Mouse (Mus musculus) embryonic stem cell, embryonic (primary cell): ENCODE measurements at regions not wholly inside any gene's neighbourhood (a gene's known extent, or its start where the extent isn't known, plus 50 kb on each side); places are given as distances from the start of the nearest gene placed in this dataset.
"Not testable (repeated sequence)": the region's sequence is repeated elsewhere in the genome, so short reads cannot be mapped to it uniquely, and the experiment has no call there.

Experiments used
- CTCF ChIA-PET, 4 experiments: fragments of 300-600 bp in 2 of 4; fragments of 350-600 bp in 2 of 4; sonication (Branson Sonifier 250); formaldehyde crosslinking; loops; one replicate each; lab custom pipeline; 2022; ENCODE audit warnings: inconsistent platforms in 2 of 4; lab: Charles Lee
- POLR2A ChIA-PET, 4 experiments: fragments of 300-600 bp in 2 of 4; fragments of 350-600 bp in 2 of 4; sonication (Branson Sonifier 250); formaldehyde crosslinking; loops; one replicate each; lab custom pipeline; 2022; ENCODE audit warnings: antibody characterized with exemption in 4 of 4, inconsistent platforms in 1 of 4; lab: Charles Lee

DNA sequence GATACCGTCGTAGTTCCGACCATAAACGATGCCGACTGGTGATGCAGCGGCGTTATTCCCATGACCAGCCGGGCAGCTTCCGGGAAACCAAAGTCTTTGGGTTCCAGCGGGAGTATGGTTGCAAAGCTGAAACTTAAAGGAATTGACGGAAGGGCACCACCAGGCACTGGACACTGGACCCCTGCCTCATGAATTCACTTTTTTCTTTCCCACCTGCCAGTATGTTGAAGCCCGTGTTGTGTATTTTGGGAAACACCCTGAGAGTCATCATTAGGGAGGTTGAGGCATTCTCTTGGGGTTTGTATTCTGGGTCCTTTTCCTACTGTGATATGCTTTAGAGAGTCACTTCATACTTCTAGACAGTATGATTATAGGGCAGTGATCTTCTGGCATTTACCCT lies 197.9 kb downstream of the Samd9l start:
- POLR2A ChIA-PET, CTCF ChIA-PET: not testable (repeated sequence)

DNA sequence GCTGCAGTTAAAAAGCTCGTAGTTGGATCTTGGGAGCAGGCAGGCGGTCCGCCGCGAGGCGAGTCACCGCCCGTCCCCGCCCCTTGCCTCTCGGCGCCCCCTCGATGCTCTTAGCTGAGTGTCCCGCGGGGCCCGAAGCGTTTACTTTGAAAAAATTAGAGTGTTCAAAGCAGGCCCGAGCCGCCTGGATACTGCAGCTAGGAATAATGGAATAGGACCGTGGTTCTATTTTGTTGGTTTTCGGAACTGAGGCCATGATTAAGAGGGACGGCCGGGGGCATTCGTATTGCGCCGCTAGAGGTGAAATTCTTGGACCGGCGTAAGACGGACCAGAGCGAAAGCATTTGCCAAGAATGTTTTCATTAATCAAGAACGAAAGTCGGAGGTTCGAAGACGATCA lies 198.3 kb downstream of the Samd9l start:
- CTCF ChIA-PET, result no interaction called here
- POLR2A ChIA-PET, result no interaction called here

DNA sequence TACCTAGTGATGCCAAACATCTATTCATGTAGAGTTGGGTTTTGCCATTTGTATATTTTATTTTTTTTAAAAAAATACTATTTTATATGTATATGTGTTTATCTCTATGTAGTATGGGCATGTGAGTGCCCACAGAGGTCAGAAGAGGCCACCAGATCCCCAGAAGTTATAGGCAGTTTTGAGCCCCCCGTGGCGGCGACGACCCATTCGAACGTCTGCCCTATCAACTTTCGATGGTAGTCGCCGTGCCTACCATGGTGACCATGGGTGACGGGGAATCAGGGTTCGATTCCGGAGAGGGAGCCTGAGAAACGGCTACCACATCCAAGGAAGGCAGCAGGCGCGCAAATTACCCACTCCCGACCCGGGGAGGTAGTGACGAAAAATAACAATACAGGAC lies 198.8 kb downstream of the Samd9l start:
- CTCF ChIA-PET, POLR2A ChIA-PET: not testable (repeated sequence)

DNA sequence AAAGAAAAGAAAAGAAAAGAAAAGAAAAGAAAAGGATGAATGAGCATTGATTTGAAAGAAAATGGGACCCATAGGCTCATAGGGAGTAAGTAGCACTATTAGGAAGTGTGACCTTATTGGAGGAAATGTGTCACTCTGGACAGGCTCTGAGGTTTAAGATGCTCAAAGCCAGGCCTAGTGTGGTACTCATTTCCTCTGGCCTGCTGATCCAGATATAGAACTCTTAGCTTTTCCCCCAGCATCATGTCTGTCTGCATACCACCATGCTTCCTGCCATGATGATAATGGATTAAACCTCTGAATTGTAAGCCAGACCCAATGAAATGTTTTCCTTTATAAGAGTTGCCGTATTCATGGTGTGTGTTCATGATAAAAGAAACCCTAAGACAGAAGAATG lies 206.9 kb downstream of the Samd9l start:
- CTCF ChIA-PET, result interaction anchor here (1.2 to 1.8 kb wide), 4 partner anchors 9 kb away, joined by 12 to 36 read pairs (median 23); no protein-coding TSS in a partner anchor
- POLR2A ChIA-PET, result interaction anchor here in 3 of 4 experiments (1.2 to 1.8 kb wide), 3 partner anchors 9 kb away, joined by 6 to 17 read pairs (median 11); no protein-coding TSS in a partner anchor

DNA sequence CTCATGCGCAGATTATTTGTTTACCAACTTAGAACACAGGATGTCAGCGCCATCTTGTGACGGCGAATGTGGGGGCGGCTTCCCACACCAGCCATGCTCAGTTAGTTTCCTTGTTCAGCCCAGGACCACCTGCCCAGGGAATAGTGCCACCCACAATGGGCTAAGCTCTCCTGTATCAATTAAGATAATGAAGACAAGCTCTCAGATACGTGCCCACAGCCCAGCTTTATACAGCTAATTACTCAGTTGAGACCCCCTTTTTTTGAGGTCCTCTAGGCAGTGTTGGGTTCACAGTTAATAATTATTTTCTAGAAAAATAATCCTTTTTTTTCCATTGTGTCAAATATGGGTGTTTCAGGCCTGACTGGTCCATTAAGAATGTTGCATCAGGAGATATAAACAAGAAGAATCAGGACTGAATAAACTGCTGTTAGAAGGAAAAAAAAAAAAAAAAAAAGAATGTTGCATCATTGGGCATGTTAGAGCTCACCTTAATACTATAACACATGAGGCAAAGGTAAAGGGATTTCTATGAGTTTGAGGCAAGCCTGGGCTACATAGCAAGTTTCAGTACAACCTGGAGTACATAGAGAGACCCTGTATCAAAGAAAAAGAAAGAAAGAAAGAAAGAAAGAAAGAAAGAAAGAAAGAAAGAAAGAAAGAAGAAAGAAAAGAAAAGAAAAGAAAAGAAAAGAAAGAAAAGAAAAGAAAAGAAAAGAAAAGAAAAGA lies 207.5 kb downstream of the Samd9l start:
- CTCF ChIA-PET, result interaction anchor here (1.2 to 1.8 kb wide), 4 partner anchors 8 to 9 kb away, joined by 12 to 36 read pairs (median 23); no protein-coding TSS in a partner anchor
- POLR2A ChIA-PET, result interaction anchor here (1.0 to 1.8 kb wide), 4 partner anchors 8 to 9 kb away, joined by 3 to 17 read pairs (median 8); no protein-coding TSS in a partner anchor

DNA sequence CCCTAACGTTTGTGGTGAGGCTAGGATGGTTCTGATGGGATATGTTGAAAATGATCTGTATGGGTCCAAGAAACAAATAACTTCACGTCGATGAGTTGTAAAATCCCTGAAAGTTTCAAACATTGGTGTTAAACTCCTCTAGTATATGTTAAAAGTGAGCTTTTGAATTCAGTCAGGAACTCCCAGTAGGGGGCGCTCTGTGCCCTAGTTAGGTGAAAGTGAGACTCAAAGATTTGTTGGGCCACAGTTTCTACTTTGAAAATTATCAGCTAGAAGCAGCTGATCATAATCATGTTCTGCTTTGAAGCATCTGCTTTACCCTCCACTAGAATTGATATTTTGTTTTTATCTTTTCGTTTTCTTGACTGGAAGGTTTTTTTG lies 215.6 kb downstream of the Samd9l start:
- ChIA-PET POLR2A (interaction anchor here (1.1 to 2.4 kb wide), 4 partner anchors 8 kb away, joined by 3 to 17 read pairs (median 8); no protein-coding TSS in a partner anchor), CTCF (interaction anchor here (0.7 to 2.9 kb wide), 10 partner anchors 8 to 264 kb away, joined by 3 to 36 read pairs (median 6); no protein-coding TSS in a partner anchor)

DNA sequence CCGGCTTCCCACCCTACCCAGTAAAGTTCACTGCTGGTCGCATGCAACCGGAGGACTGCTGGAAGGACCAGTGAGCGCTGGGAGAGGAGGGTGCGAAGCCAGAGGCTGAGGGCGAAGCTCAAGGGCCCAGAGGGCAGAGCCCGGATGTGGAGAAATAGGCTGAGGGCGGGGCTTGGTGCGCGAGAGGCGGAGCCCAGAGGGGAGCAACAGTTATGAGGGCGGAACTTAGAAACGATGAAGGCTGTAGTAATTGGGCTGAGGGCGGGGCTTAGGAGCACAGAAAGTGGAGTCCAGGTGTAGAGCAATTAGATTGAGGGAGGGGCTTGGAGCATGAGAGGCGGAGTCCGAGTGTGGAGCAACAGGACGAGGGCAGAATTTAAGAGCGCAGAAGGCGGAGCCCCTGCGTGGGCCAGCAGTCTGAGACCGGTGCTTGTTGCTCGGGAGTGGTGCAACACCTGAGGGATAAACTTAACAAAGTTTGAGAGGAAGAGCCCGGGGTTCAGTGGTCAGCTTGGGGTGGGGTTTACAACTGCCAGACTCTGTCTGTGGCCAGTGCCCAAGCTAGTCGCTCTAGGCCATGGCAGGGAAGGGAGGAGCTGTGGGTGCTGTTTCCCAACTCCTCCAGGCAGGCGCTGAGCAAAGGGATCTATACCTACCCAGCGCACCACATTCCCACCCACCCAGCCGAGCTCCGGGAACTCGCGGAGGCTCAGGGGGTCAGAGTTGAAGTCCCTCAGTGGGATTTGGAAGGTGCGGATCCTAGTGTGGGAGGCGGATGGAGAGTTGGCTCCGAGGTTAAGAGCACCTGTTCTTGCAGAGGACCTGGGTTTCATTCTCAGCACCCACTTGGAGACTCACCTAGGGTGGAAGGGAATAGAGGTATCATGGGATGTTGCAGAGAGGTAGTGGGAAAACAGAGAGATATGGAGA lies 216.2 kb downstream of the Samd9l start:
- ChIA-PET CTCF (interaction anchor here (1.0 to 2.9 kb wide), 8 partner anchors 9 to 265 kb away, joined by 3 to 36 read pairs (median 10); no protein-coding TSS in a partner anchor), POLR2A (interaction anchor here (1.1 to 2.4 kb wide), 4 partner anchors 9 kb away, joined by 3 to 17 read pairs (median 8); no protein-coding TSS in a partner anchor)

DNA sequence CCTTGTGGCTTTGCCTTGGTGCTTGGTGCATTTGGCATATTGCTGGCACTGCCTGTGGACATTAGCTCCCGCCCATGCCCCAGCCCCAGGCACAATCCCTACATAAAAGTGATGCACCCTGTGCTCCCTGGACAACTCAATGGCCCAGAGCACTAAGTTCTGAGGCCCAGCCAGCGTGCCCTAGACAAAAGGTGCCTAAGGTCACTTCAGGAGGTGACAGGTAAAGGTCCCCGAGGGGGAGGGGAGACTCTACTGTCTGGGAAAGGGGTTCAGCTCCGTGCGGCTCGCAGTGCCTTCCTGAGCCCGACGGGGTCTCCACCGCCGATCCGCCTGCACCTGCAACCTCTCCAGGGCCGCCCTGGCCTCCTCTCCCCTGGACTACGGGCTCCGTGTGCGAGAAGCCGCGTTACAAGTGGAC lies 216.9 kb downstream of the Samd9l start:
- CTCF ChIA-PET, result interaction anchor here (2.1 to 2.9 kb wide), 4 partner anchors 9 to 10 kb away, joined by 12 to 36 read pairs (median 23); no protein-coding TSS in a partner anchor

DNA sequence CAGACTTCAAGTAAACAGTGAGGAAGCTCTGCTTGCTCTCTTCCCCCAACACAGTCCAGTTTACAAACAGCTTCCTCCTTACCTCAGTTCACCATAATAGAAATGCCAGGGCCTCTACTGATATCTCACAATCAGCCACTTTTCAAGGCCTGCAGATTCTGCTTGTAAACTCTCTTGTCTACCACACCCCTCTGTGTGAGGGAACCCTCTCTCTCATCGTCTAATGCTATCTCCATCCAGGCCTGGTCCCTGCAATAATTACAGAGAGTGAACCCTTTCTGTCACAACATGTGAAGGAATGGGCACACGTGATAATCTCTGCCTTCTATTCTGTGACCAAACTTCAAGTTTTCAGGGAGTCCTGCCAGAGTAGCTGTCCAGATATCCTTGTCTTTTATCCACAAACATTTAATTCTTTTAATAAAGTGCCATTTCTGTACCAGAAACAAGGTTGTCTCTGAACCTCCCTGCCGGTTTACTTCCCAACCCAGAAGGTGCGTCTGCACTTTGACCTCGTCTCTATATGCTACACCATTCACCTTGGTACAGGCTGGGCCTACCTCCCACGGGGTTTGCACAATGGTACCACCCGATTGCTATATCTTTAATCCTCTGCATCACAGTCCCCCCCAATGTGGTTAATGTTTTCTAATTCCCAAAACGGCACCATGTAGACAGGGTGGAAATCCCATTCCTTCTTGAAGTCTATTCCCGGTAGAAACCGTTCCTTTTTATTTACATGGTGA lies 219.6 kb downstream of the Samd9l start:
- CTCF ChIA-PET, POLR2A ChIA-PET: not testable (repeated sequence)

More for the DNA sequence above, 216.9 kb downstream of the Samd9l start:
- POLR2A ChIA-PET, result interaction anchor here in 2 of 4 experiments (2.4 kb wide), 2 partner anchors 9 to 10 kb away, joined by 11 to 17 read pairs; no protein-coding TSS in a partner anchor

DNA sequence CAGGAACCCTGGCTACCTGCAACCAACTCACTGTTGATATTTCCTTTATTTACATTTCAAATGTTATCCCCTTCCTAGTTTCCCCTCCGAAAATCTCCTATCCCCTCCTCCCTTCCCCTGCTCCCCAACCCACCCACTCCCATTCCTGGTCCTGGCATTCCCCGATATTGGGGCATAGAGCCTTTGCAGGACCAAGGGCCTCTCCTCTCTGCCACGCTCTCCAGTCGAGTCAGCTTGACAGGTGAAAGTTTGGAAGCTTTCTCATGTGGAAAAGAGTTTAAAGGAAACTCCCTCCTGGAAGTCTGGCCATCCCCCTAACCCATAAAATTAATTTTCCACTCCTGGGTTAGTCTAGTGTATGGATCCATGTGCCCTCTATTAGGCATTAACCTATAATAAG lies 229.9 kb downstream of the Samd9l start:
- POLR2A ChIA-PET, CTCF ChIA-PET: not testable (repeated sequence)

DNA sequence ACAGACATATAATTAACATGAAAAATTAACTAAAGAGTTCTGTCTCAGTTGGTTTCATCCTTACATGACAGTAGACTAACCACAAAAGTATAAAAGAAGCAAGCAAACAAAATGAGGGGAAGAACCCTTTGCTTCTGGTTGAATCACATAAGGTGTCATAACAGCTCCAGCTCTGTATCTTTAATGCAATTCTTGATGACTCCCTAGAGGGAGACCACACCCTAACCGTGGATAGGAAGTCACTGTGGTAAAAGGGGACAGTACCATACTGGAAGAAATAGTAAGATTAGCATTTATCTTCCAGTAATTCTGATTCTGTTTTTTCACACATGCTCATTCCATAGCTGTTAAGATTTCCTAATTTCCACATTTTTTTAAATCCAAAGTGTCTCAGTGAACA lies 233.2 kb downstream of the Samd9l start:
- POLR2A ChIA-PET, CTCF ChIA-PET: not testable (repeated sequence)

DNA sequence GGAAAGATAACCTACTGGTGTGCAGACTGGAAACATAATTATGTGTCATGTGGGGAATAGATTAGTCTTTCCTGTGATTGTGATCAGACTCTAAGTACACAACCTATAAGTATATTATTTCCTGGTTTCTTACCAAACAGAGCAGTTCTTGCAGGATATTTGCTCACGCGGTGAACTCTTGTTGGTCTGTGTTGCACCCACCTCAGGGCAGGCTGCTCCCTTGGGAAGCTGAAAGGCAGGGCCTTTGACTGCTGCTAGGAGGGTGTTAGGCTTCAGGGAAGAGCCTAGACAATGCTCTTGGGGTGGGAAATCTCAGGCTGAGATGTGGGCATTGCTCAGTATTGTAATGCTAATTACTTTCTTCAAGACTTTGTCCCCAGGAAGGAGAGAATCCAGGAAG lies 247.5 kb downstream of the Samd9l start:
- POLR2A ChIA-PET, result not testable (repeated sequence)

DNA sequence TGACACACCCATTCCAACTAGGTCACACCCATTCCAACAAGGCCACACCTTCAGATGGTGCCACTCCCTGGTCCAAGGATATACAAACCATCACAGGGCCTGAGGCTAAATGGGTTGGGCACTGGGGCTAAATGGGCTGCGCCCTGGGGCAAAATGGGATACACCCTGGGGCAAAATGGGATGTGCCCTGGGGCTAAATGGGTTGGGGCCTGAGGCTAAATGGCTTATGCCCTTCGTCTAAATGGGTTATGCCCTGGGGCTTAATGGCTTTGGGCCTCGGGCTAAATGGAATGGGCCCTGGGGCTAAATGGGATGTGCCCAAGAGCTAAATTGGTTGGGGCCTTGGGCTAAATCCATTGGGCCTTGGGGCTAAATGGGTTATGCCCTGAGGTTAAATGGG lies 261.5 kb downstream of the Samd9l start:
- POLR2A ChIA-PET, CTCF ChIA-PET: not testable (repeated sequence)

More for the DNA sequence above, 247.5 kb downstream of the Samd9l start:
- CTCF ChIA-PET, result not testable (repeated sequence)

DNA sequence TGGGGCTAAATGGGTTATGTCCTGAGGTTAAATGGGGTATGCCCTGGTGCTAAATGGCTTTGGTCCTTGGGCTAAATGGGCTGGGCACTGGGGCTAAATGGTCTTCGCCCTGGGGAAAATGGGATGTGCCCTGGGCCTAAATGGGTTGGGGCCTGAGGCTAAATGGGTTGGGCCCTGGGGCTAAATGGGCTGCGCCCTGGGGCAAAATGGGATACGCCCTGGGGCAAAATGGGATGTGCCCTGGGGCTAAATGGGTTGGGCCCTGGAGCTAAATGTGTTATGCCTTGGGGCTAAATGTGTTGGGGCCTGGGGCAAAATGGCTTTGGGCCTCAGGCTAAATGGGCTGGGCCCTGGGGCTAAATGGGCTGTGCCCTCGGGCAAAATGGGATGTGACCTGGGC lies 265.6 kb downstream of the Samd9l start:
- POLR2A ChIA-PET, CTCF ChIA-PET: not testable (repeated sequence)

DNA sequence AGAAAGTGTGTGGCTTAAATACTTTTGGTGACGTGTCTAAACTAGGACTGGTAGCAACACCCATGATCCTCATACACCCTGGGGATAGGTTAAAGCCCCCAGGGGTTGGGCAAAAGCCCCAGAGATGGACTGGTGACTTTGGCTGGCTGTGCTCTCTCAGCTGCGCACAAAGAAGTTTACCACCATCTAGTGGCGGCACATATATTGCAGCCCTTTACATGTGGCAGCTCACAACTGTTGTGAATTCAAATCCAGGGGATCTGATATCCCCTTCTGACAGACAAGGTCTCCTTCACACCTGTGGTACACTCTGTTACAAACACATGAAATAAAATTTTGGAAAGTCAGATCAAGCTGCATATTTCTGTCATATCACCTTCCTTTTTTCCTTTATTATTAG lies 283.1 kb downstream of the Samd9l start:
- CTCF ChIA-PET, POLR2A ChIA-PET: not testable (repeated sequence)
